Mouse (Mus musculus) megakaryocyte, adult 5-6 weeks (primary cell): Measurements from ENCODE around the gene Gpsm2. TPM values are rescaled to one million over a fixed set of nuclear protein-coding genes. Genes with fewer than 3 reads are reported as not detected.
A peak's percentile ranks its signal among the peaks of the same experiment; 100 is the strongest.
"Not testable (repeated sequence)": the region's sequence is repeated elsewhere in the genome, so short reads cannot be mapped to it uniquely, and the experiment has no call there.

Source experiments
- ATAC-seq: 2 replicates; pipeline ENCODE4 v1.8.0; 2016; ENCODE audit warnings: mild to moderate bottlenecking, inconsistent platforms; ENCODE audit not compliant: poor library complexity, severe bottlenecking
- total RNA-seq, 2 experiments: library from RNA; stranded (forward) in 1 of 2; stranded (reverse) in 1 of 2; fragments of 153-499, 151-499 nt in 1 of 2; fragments of 221-1000, 200-1000 nt in 1 of 2; gene quantifications; 2 replicates each; pipeline versions ENCODE4 v1.2.3 to v1.2.4; 2015 to 2017

Gpsm2 gene
- total RNA-seq, 2 experiments from 2014 or later: 32.1 to 49.9 TPM

DNA sequence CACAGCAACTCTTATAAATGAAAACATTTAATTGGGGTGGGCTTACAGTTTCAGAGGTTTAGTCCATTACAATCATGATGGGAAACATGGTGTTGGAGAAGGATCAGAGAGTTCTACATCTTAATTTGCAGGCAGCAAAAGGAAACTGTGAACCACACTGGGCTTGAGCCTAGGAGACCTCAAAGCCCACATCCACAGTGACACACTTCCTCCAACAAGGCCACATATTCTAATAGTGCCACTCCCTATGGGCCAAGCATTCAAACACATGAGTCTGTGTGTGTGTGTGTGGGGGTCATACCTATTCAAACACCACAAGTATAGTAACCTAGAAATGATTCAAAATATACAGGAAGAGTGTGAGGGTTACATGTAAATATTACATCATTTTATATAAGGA, 5.2 kb upstream of the Gpsm2 start:
- ATAC-seq: peak; percentile 47

DNA sequence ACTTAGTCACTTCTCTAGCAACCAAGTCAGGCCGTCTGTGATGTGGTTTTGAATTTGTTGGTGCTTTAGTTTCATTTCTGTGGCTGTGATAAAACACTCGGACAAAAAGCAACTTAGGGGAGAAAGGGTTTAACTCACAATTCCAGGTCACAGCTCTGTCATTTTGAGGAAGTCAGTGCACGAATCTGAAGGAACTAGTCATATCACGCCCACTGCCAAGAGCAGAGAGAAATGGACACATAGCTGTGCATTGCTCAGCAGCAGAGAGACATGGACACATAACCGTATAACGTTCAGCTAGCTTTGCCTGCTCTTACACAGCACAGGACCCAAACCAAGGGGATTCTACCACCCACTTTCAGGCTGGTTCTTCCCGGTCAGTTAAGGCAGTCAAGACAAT, 4.3 kb upstream of the Gpsm2 start:
- peak; percentile 36 for ATAC-seq

DNA sequence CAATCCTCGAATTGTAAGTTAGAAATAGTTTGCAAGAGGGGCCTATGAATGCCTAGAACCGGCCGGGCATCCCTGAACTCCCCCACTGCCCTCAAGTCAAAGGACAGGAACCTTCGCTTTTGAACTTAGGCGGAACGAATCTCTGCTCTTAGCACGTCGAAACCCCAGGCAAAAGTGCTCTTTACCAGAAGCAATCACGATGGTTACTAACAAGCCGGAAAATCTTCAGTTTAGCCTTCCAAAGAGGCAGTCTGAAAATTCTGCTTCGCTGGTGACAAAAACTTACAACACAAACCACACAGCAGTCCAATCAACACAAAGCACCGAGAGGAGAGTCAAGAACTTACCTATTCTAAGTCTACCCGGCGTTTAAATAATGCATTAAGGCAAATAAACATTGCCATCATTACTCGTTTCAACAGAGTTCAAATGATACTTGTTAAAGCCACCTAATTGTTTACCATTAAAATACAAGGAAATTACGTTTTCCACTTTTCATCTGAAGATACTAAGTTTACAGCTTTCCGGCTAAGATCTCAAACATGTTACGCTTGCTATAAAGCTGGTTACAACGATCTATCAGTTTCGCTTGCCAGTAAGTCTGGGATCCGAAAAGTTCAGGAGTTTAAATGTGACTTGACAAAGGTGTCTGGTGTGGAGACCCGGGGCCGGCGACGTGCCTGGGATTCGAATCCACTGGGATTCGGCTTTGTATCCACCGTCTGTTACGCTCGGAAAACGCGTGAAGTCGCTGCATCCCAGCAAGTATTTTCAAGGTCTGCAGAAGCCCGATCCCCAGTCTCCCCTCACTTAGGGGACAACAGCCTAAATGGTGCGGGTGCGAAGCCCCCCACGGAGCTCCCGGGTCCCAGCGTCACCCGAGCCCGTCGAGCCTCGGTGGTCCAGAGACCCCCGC, 775 bp downstream of the Gpsm2 start:
- ATAC-seq: no peak

DNA sequence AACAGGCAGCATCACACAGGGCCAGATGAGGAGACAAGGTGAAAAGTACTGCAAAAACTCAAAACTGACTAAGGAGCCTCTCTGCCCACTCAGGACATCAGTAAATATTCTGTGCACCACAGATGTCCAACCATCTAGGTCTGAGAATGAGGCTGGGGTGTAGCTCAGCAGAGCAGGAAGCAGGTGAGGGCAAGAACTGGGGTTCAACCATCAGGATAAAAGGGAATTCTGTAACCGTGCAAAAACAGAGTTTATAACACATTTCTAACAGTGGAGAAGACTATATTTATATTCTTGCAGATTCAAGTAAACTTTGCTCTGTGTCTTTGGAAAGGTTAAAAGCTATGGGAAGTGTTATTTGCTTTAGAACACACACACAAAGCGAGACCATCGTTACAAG, 2.3 kb downstream of the Gpsm2 start:
- ATAC-seq: no peak

DNA sequence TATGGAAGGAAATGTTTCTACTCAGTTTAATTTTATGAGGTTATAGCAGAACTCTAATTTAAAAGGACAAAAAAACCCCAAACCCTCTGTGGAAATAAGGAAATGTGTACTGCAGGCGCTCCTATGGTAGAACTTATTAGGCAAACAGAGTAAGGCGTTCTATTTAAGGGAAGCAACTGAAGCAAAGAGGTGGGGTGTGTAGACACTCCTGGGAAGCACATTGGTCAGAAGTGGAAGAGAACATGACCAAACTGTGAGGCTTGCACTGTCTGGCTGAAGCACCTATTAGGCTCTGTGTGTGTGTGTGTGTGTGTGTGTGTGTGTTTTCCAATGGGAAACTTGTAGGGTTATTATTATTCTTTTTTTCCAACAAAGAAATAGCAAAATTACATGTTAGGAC, 2.8 kb downstream of the Gpsm2 start:
- ATAC-seq: 0 out of 2 replicates have a peak, but pooled peaks have one; percentile 29

DNA sequence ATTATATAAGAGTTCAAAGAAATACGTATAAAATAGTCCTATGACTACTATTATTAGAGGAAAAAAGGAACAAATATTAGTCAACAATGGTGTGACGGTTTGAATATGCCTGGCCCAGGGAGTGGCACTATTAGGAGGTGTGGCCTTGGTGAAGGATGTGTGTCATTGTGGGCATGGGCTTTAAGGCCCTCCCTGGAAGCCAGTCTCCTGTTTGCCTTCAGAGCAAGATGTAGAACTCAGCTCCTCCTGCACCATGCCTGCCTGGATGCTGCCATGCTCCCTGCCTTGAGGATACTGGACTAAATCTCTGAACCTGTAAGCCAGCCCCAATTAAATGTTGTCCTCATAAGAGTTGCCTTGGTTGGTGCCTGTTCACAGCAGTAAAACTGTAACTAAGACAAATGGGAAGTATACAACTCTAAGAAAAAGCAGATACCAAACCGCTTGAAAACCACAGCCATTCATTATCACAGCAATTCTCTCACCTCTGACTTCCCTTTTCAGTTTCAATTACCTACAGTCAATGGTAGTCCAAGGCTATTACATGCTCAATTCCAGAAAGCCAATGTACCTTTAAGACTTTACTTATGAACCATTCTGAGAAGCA, 4.1 kb downstream of the Gpsm2 start:
- peak; percentile 45 for ATAC-seq

DNA sequence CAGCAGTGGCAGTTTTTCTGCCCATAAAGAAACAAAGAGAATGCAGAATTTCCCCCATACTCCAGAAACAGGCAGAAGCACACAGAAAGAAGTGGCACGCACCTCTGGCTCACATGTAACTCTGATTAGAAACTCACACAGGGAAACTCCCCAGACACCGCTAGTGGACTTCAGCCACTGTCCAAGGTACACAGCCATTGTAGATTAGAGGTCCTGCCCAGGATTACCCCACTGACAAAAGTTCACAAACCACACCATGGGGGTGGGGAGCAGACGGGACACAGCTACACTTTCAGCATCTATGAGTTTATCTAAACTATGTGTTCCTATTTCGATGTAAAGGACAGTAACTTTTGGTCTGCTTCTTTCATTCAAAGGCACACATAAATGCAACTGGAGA, 7.3 kb downstream of the Gpsm2 start:
- no peak for ATAC-seq

DNA sequence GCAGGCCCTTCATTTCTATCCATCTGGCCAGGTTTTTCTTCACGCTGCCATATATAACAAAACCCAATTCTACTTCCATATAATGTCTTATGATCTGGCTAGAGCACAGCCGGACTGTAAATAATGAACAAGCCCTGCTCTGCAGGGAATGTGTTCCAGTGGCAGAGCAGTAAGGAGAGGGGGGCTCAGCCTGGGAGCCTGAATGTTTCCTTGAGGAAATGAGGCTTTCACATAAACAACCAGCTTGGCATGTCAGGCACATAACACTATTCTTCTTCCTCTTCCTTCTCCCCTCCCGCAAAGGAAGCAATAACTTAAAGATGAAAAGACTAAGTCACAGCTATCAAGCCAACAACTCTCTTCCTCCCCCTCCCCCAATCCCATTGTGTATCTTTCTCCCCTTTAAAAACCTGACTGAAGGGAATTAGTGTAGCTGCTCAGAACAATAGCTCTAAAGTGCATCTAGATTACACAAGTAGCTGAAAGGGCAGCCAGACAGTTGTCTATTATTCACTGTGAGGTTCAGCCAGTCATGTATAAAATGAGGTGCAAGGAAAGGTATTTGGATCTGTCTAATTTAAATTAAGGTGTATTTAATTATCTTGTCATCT, 8.9 kb downstream of the Gpsm2 start:
- no peak for ATAC-seq

DNA sequence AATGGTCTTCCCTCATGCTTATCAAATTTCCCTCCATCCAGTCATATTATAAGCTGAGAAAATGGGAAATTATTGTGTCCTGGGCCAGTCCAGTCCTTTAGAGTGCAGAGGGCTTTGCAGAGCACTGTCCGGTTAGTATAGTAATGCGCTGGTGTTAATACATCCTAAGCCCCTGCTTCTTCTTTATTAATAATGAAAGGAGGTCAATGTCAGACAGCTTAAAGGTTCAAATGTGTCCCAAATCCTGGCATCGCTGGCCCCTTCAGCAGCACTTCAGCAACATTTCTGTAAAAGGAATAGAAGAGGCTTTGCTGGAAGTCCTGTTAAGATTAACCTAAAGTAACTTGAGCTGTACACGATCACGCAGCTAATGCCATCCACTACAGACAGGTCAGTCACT, 10.8 kb downstream of the Gpsm2 start:
- ATAC-seq: no peak

DNA sequence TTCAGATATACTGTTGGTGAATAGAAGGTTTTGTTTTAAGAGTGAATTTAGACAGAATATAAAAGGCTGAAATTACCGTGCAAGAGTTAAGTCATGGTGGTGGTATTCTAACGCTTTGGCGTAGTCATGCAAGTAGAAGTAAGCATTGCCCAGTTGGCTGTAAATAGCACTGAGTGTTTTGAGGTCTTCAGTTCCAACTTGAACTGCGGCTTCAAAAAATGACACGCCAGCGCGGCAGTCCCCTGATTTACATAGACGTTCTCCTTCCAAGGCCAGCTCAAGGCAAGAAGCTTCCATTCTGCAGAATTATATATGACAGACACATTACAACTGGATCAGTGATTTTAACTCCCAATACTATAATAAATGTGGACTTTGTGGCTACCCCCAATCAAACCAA, 19.3 kb downstream of the Gpsm2 start:
- no peak for ATAC-seq

DNA sequence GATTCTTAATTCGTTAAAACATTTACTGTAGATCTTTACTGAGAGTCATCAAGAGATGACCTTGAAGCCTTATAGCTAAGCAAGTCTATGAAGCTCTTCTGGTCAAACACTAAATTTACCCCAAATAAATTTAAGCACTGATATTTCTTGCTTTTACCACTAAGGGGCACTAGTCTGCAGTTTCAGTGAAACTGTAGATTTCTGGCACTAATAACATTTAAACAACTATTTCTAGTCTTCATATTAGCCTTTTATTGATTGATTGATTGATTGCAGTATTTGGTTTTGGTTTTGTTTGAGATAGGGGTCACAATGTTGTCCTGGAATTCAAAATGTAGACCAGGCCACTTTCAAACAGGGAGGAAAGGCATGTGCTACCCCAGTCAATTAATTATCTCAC, 20.9 kb downstream of the Gpsm2 start:
- no peak for ATAC-seq

DNA sequence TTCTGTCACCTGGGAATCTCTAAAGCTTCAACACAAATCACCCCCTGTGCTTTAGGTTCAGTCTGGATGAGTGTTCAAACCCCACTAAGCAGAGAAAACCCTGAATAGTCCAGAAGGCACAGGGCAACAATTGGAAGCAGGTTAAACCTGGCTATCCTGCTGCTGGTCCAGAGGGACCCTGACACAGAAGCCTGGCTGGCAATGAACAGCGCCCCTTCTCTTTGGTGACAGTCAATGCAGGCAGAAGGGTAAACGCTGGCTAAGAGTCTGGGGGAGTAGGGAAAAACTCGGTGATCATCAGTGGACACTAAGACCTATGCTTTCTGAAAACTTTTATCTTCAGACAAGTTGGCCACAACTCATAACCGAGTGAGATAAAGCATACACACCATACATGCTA, 22.3 kb downstream of the Gpsm2 start:
- ATAC-seq: no peak

DNA sequence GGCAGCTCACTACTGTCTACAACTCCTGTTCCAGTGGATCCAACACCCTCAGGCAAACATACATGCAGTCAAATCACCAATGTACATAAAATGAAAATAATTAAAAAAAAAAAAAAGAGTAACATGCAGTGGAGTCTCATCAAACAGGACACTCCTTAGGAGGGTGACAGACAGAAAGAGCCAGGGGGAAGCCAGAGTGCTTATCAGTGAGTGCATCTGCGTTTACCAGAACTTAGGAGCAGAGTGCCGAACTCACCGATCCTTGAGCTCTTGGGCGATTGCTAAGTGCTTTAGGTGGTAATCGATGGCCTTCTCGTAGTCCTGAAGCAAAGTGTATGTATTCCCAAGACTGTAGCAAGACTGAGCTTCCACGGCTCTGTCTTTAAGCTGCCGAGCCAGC, 23.4 kb downstream of the Gpsm2 start:
- no peak for ATAC-seq

DNA sequence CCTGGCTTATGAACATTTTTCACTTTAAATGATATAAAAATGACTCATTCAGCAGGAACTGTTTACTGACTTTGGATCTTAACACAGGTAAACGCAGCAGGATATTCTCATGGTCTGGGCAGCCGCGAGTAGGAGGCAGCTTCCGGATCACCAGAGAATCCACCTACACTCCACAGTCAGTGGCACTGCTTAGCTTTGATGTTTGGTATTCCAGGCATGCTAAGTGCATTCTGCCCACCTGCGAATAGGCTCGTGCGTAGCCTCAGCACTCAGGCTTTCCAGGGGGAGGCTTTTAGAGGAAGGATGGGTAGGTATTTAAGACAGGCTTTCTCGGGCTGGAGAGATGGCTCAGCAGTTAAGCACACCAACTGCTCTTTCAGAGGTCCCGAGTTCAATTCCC, 27.8 kb downstream of the Gpsm2 start:
- no peak for ATAC-seq

DNA sequence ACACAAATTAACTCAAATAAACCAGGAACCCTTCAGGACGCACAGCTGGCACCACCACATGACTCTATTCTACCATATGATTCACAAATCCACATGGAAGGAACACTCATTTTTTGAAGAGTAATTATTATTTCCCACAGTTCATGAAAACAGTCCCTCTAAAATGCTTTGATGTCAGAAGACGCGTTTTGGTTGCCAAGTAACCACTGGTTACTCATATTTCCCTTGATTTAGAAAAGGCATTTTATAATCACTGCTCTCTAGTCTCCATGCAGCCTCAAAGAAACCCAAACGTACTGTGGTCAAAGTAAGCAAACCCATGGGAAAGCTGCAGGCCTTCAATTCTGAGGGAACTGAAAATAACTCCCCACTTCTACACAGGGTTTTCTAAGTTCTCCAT, 32.1 kb downstream of the Gpsm2 start:
- no peak for ATAC-seq

DNA sequence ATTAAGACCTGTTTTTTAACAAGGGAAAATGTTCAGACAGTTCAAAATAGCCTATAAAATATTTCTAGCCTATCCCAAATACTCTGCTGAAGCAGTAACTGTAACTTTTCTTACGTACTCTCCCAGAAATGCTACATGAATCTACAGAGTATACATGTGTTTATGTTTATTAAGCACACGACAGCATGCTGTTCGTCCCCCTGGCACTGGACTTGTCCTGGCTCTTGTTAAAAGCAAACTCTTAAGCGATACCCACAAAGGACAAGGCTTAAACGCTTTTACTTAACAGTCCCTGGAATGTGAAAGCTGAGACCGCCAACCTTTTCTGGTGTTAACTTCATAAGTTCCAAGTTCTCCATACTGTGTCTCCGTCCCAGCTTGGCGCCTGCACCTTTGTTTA, 32.7 kb downstream of the Gpsm2 start:
- ATAC-seq: no peak

DNA sequence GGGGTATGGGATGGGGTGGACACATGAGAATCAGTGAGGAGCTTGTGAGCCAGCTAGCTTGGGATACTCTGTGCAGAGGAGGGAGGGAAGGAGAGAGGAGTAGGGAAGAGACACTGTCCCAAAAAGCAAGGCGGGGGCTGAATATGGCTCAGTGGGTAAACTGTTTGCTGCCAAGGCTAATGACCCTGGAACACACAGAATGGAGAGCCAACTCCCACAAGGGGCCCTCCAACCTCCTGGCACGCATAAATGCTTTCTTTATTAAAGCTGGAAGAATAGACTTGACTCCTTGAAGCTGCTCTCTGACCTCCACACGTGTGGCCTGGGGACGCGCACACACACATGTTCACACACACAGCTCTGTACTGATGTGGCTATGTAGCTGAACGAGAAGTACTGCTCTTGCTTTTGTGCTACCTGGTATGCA, 33.1 kb downstream of the Gpsm2 start:
- ATAC-seq: no peak

DNA sequence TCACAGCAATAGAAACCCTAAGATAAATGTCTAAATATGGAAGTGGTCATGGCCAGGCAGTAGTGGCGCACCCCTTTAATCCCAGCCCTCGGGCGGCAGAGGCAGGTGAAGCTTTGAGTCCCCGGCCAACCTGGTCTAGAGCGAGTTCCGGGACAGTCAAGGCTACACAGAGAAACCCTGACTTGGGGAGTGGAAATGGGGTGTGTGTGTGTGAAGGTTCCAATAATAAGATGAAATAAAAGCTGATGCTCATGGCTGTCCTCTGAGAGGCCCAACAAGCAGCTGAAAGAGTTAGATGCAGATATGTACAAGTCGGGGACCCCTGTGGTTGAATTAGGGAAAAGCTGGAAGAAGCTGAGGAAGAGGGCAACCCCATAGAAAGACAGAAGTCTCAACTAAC, 36.4 kb downstream of the Gpsm2 start:
- no peak for ATAC-seq

DNA sequence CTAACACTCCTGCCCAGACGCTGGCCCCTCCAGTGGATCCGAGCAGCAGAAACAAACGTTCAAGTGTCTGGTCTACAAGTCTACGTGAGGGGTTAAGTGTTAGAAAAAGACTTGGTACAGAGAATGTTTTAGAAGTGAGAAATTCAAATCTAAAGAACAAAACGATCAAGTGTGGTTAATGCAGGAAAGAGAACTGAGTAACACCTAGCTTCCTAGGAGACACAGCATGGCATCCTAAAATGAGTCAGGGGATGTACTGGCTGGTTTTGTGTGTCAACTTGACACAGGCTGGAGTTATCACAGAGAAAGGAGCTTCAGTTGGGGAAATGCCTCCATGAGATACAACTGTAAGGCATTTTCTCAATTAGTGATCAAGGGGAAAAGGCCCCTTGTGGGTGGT, 38.5 kb downstream of the Gpsm2 start:
- not testable (repeated sequence) for ATAC-seq

DNA sequence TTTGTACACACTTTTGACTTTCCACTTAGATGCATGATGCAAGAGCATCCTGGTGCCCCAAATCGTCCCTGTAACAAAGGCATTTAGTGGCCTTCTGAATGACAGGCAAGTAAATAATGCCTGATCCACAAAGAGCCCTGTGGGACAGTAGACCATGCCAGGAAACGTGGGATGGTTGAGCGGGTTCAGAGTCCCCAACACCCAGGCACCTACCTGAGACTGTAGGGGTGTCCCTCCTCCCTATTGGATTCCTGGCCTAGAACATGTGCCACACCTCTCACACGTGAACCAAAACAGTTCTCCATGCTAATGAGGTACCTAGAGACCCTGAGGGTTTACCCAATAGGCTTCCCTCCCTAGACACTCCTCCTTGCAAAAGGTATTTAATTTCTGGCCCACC, 41.1 kb downstream of the Gpsm2 start:
- ATAC-seq: no peak

DNA sequence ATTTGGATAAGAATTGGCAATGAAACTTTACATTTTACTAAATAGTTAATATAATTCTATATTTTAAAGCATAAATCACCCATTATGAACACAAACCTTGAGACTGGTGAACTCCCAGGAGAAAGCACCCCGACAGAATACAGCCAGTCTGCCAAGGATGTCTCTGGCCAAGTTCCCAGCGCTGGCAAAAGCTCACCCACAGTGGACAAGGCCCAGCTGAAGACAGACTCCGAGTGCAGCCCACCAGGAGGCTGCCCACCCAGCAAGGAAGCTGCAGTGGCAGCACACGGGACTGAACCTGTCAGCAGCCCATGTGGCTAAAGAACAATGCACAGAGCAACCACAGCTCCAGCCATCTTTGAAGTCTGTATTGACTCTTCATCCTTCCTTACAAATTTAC, 45.5 kb downstream of the Gpsm2 start:
- ATAC-seq: no peak

DNA sequence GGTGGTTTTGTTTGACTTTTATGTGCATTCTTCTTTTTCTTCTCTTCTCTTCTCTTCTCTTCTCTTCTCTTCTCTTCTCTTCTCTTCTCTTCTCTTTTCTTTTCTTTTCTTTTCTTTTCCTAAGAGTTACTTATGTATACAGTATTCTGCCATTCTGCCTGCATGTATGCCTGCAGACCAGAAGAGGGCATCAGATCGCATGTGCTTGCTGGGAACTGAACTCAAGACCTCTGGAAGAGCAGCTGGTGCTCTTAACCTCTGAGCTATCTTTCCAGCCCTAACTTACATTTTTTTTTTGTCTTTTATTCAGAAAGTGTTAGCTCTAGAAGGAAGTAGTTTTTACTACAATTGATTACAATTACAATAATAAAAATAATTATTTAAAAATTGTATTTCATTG, 61.2 kb downstream of the Gpsm2 start:
- no peak for ATAC-seq
